Mouse (Mus musculus) hindbrain, embryonic 11.5 days (tissue): Measurements from ENCODE around the gene Arl13a. TPM values are rescaled to one million over a fixed set of nuclear protein-coding genes. Genes with fewer than 3 reads are reported as not detected.

Source experiments
- ATAC-seq: fragments of 200-750 bp; cut with Nextera tagmentation; 2 replicates; pipeline ENCODE4 v1.8.0; 2017; ENCODE audit warnings: mild to moderate bottlenecking, moderate TSS enrichment, moderate library complexity; ENCODE audit not compliant: low FRiP score
- DNase-seq: peaks from one replicate; pipeline ENCODE4 v3.0.0-alpha.2; 2015; ENCODE audit warnings: low spot score
- H3K27ac ChIP-seq: fragments of 300-500 bp; sonication (generic); 2 replicates; pipeline ENCODE4 v1.5.1; 2014; ENCODE audit warnings: mild to moderate bottlenecking, low read depth, low read length
- H3K27me3 ChIP-seq: fragments of 300-500 bp; sonication (generic); 2 replicates; pipeline ENCODE4 v1.6.1; 2014; ENCODE audit warnings: mild to moderate bottlenecking, low read length, moderate library complexity, mixed read lengths; ENCODE audit not compliant: control insufficient read depth, insufficient read depth
- H3K36me3 ChIP-seq: fragments of 300-500 bp; sonication (generic); 2 replicates; pipeline ENCODE4 v1.6.1; 2014; ENCODE audit warnings: mild to moderate bottlenecking, low read length, moderate library complexity, mixed read lengths; ENCODE audit not compliant: control insufficient read depth, insufficient read depth
- H3K4me1 ChIP-seq: fragments of 300-500 bp; sonication (generic); replicated peaks from 2 replicates; pipeline ENCODE4 v1.6.1; 2014; ENCODE audit warnings: low read length, mixed read lengths; ENCODE audit not compliant: control insufficient read depth, insufficient read depth
- H3K4me2 ChIP-seq: fragments of 300-500 bp; sonication (generic); replicated peaks from 2 replicates; pipeline ENCODE4 v1.6.1; 2014; ENCODE audit warnings: mild to moderate bottlenecking, low read depth, low read length
- H3K4me3 ChIP-seq: fragments of 300-500 bp; sonication (generic); 2 replicates; pipeline ENCODE4 v1.5.1; 2014; ENCODE audit warnings: low read depth, low read length
- H3K9ac ChIP-seq: fragments of 300-500 bp; sonication (generic); 2 replicates; pipeline ENCODE4 v1.6.1; 2014; ENCODE audit warnings: low read depth, low read length
- H3K9me3 ChIP-seq: fragments of 300-500 bp; sonication (generic); 2 replicates; pipeline ENCODE4 v1.6.1; 2016; ENCODE audit warnings: low read length; ENCODE audit not compliant: control insufficient read depth
- WGBS: fragments of 180-500 bp; shearing (Covaris S2); extraction: QIAGEN DNeasy Blood & Tissue Kit; methylation state at CpG from one replicate; pipeline ENCODE4 v1.1.7; 2014; 5-methylcytosine and 5-hydroxymethylcytosine counted together
- polyA plus RNA-seq: library from polyadenylated mRNA; unstranded; fragments of >200 nt; fragmentation: Nextera tagmentation; extraction: Ambion mirVana; gene quantifications from 2 replicates; pipeline ENCODE4 v1.2.1, GENCODE M21; 2014

The Arl13a gene
- polyA plus RNA-seq, 1 experiment from 2014 or later: not detected

DNA sequence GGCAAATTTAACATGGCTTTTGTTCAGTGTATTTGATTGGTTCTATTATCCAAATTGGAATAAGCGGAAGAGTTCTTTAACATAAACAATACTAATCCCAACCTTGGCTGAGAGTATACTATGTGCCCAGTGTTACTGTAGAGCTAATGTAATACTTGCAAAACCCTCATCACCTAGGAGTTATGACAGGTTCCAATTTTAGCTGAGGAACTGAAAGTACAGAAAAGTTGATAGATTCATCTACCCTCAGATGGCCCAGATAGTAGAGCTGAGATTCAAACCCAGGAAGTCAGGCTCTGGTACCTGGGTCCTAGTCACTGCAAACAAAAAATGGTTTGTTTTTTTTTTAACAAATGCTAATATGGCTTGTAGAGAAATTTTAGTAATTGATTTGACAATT lies 16.7 kb upstream of the Arl13a start:
- ATAC-seq: no peak
- Histone ChIP-seq H3K27ac (no peak overlapping the region), H3K9me3 (no peaks in the 10 kb centered on the region)

DNA sequence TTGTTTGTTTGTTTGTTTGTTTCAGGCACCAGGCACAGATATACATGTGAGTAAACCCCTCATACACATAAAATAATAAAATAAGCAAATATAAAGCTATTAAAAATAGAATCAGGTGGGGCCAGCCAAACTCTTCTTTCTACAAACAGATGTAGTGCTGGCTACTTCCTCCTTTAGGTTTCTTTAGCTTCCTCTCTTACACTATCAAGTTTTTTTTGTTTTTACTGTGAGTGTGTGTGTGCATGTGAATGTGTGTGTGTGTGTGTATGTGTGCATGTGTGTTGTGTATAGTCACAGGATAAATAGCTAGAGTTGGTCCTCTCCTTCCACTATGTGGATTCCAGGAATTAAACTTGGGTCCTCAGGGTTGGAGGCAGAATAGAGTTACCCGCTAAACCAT lies 12.6 kb upstream of the Arl13a start:
- H3K4me3 ChIP-seq: no peak overlapping the region
- no peak for DNase-seq
- H3K4me1 ChIP-seq: no peaks in the 10 kb centered on the region
- no peaks in the 10 kb centered on the region for H3K9me3 ChIP-seq
- 95% methylated on average over 1 of the region's 1 CpGs for WGBS
- no peak overlapping the region for H3K27ac ChIP-seq
- no peak overlapping the region for H3K4me2 ChIP-seq
- H3K27me3 ChIP-seq: no peaks in the 10 kb centered on the region
- no peak for ATAC-seq
- H3K36me3 ChIP-seq: no peaks in the 10 kb centered on the region
- H3K9ac ChIP-seq: no peak overlapping the region

More for the DNA sequence above, 16.7 kb upstream of the Arl13a start:
- Histone ChIP-seq H3K4me2 (no peak overlapping the region), H3K36me3 (no peaks in the 10 kb centered on the region), H3K4me1 (no peaks in the 10 kb centered on the region), H3K4me3 (no peak overlapping the region), H3K27me3 (no peaks in the 10 kb centered on the region), H3K9ac (no peak overlapping the region)
- WGBS: 94% methylated on average over 1 of the region's 1 CpGs
- no peak for DNase-seq

DNA sequence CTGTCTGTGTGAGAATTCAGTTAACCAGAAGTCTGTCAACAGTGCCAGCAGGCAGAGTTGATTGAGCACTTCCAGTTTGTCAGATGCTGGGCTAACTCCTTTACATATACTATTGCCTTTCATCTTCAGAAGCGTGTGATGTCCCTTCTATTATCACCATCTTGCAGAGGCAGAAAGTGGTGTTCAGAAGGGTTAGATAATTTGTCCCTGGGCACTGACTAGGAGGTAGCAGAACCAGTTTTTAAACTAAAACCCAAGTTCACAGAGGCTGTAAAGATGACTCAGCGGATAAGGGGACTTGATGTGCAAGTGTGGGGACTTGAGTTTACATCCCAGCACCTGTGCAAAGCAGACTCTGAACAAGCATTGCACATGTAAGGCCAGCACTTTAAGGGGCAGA lies 21.2 kb downstream of the Arl13a start:
- 91% methylated on average over 2 of the region's 2 CpGs for WGBS
- H3K36me3 ChIP-seq: no peaks in the 10 kb centered on the region
- H3K27ac ChIP-seq: no peak overlapping the region
- H3K4me3 ChIP-seq: no peak overlapping the region
- no peaks in the 10 kb centered on the region for H3K27me3 ChIP-seq
- ATAC-seq (no peak), DNase-seq (no peak)
- no peak overlapping the region for H3K4me2 ChIP-seq
- H3K9ac ChIP-seq: no peak overlapping the region
- H3K9me3 ChIP-seq: no peaks in the 10 kb centered on the region
- no peaks in the 10 kb centered on the region for H3K4me1 ChIP-seq

DNA sequence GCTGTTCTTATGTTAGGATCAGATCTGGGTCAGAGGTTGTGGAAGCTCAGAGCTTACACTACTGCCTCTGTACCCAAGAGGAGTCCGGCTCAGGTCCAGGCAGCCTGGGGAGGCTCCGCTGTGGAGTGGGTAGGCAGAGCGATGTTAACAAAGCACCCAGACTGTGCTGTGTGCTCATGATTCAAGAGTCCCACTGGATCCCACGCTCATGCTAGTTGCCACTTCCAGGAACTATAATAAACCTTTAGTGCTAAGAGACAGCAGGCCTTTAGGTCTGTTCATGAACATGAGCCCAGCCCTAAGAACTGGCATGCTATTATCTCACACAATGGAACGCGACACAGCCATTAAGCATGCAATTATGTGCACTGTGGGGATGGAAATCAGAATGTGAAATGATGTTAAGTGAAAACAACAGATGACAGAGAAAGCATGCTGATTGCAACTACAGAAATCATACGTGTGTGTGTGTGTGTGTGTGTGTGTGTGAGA lies 23.9 kb downstream of the Arl13a start:
- ATAC-seq (no peak), DNase-seq (no peak)
- H3K9ac ChIP-seq: no peak overlapping the region
- no peak overlapping the region for H3K4me3 ChIP-seq
- H3K4me2 ChIP-seq: no peak overlapping the region
- H3K27ac ChIP-seq: no peak overlapping the region
- H3K4me1 ChIP-seq: no peaks in the 10 kb centered on the region
- no peaks in the 10 kb centered on the region for H3K9me3 ChIP-seq
- 72% methylated on average over 7 of the region's 7 CpGs for WGBS
- H3K36me3 ChIP-seq: no peaks in the 10 kb centered on the region
- no peaks in the 10 kb centered on the region for H3K27me3 ChIP-seq

DNA sequence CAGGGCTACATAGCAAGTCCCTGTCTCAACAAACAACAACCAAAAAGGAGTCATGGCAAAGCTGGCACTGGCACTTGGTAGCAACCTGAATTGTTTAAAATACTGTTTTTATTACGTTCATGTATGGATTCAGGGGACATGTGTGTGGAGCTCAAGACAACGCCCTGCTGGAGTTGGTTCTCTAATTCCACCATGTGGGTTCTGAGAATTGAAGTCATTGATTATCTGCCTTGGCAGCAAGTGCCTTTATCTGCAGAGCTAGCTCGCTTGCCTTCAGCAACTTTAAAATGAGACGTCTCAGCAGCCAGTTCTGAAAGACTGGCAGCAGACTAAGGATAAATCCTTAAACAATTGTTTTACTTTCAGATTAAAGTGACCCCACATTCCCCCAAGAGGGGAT lies 30.9 kb downstream of the Arl13a start:
- Histone ChIP-seq H3K36me3 (no peaks in the 10 kb centered on the region), H3K4me1 (no peaks in the 10 kb centered on the region), H3K9me3 (no peaks in the 10 kb centered on the region), H3K27ac (no peak overlapping the region), H3K27me3 (no peaks in the 10 kb centered on the region; the same call in 1 of the 2 replicates), H3K4me3 (no peak overlapping the region), H3K4me2 (no peak overlapping the region), H3K9ac (no peak overlapping the region)
- ATAC-seq (no peak), DNase-seq (no peak)
- WGBS: 66% methylated on average over 4 of the region's 4 CpGs

DNA sequence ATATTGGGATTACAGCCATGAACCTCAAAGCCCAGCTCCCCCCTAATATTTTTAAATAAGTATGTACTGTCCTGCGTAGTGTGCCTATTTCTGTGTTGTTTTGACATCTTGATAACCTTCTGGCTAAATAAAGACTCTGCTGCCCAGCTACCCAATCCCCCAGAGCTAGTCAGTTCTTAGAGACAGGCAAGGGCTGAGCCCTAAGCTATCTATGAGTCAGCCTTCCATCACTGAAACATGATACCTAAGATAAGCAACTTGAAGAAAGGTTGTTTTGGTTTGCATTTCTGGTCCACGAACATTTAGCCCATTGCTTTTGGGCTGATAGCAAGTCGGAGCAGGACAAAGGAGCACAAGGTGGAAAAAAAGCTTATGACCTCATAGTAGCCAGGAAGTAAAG lies 33.3 kb downstream of the Arl13a start:
- Histone ChIP-seq H3K27ac (no peak overlapping the region), H3K4me1 (no peaks in the 10 kb centered on the region), H3K4me3 (no peak overlapping the region), H3K36me3 (no peaks in the 10 kb centered on the region), H3K9ac (no peak overlapping the region), H3K27me3 (no peaks in the 10 kb centered on the region; the same call in 1 of the 2 replicates), H3K4me2 (no peak overlapping the region), H3K9me3 (no peaks in the 10 kb centered on the region)
- DNase-seq (no peak), ATAC-seq (no peak)
- 73% methylated on average over 3 of the region's 3 CpGs for WGBS

DNA sequence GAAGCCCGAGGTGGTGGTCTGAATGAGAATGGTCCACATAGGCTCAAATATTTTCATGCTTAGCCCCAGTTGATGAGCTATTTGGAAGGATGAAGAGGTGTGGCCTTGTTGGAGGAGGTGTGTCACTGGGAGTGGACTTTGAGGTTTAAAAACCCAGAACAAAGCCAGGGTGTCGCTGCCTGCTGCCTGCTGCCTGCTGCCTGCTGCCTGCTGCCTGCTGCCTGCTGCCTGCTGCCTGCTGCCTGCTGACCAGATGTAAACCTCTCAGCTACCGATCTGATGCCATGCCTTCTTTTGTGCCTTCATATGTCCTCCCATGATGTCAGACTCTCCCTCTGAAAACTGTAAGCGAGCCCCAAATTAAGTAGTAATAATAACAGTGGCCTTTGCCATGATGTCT lies 34.6 kb downstream of the Arl13a start, which contains the start of gene Nox1:
Nox1 (minus strand) TSS at position 101 of the 400 bp plus-strand sequence.
- Histone ChIP-seq H3K4me1 (no peaks in the 10 kb centered on the region), H3K4me3 (no peak within 1 kb of the TSS), H3K9ac (no peak within 1 kb of the TSS), H3K9me3 (no peaks in the 10 kb centered on the region), H3K27me3 (no peaks in the 10 kb centered on the region; the same call in 1 of the 2 replicates), H3K36me3 (no peaks in the 10 kb centered on the region), H3K27ac (no peak within 1 kb of the TSS), H3K4me2 (no peak within 1 kb of the TSS)
- 58% methylated on average over 4 of the region's 4 CpGs for WGBS
- no peak for ATAC-seq
- DNase-seq: no peak

DNA sequence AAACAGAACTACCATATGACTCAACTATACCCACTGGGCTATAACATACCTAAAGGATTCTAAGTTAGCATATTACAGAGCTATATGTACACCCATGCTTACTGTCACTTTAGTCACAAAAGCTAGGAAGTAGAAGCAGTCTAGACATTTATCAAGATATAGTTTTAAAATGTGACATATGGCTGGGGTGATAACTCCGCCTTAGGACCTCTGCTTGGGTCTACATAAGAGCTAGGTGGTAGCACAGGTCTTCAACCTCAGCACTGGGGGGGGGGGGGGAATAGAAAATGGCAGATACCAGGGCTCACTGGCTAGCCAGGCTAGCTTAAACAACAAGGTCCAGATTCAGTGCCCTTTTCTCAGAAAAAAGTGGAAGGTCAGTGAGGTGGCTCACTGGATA lies 45.7 kb downstream of the Arl13a start:
- no peak for ATAC-seq
- no peak overlapping the region for H3K4me2 ChIP-seq
- no peak overlapping the region for H3K27ac ChIP-seq
- H3K4me1 ChIP-seq: no peaks in the 10 kb centered on the region
- no peak overlapping the region for H3K4me3 ChIP-seq
- no peaks in the 10 kb centered on the region for H3K9me3 ChIP-seq
- DNase-seq: no peak
- H3K9ac ChIP-seq: no peak overlapping the region
- H3K27me3 ChIP-seq: no peaks in the 10 kb centered on the region
- WGBS: 95% methylated on average over 1 of the region's 1 CpGs
- no peaks in the 10 kb centered on the region for H3K36me3 ChIP-seq

DNA sequence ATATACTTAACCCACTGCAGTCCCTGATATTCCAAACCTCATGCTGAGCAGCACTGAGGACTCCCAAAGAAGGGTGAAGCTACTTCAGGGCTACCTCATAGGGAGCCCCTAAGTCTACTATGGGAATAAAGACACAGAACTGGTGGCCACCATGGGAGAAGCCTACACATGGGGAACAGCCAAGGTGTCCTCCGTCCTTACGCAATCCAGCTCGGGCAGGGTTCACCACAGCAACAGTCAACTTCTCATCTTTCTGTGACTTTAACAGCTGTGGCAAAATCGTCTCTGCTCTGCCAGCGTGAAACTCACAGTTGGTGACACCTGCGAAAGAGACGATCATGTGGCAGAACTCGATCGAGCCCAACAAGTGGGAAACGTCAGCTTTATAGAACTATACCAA lies 51.0 kb downstream of the Arl13a start:
- no peak overlapping the region for H3K27ac ChIP-seq
- no peak overlapping the region for H3K9ac ChIP-seq
- ATAC-seq (no peak), DNase-seq (no peak)
- no peak overlapping the region for H3K4me3 ChIP-seq
- H3K27me3 ChIP-seq: no peaks in the 10 kb centered on the region
- no peak overlapping the region for H3K4me2 ChIP-seq
- no peaks in the 10 kb centered on the region for H3K9me3 ChIP-seq
- no peaks in the 10 kb centered on the region for H3K36me3 ChIP-seq
- no peaks in the 10 kb centered on the region for H3K4me1 ChIP-seq
- 89% methylated on average over 10 of the region's 10 CpGs for WGBS
